In genomic region chr9:120936351-120936750, GRCm38 (mm10) we compare ENCODE assay signal across 8 mouse cellular contexts. TPM values are rescaled to one million over a fixed set of nuclear protein-coding genes. Genes with fewer than 3 reads are reported as not detected.
A peak's percentile ranks its signal among the peaks of the same experiment; 100 is the strongest.
DNase-seq lines count a peak whose midpoint lies in the region; ATAC-seq lines count a peak whose summit lies in the region.

No protein-coding gene starts in this region.

- 13% methylated on average over 8 of the region's 8 CpGs for WGBS in hindbrain, embryonic 16.5 days
- WGBS in limb, embryonic 10.5 days: 28% methylated on average over 8 of the region's 8 CpGs
- WGBS in midbrain, embryonic 10.5 days: 35% methylated on average over 8 of the region's 8 CpGs
- 6% methylated on average over 8 of the region's 8 CpGs for WGBS in stomach, embryonic 14.5 days

- ATAC-seq in hindbrain, embryonic 16.5 days: no peak
- no peak for ATAC-seq in stomach, embryonic 14.5 days (ENCODE audit: insufficient number of reproducible peaks, insufficient read depth, low FRiP score, low read depth)

- peak; percentile 50 to 54 for DNase-seq in urinary bladder, postnatal 36 days (ENCODE audit: low spot score in 2 of 2)
- no peak for DNase-seq in urinary bladder, adult 18-20 months (ENCODE audit: low spot score in 2 of 2)
- peak; percentile 60 to 72 for DNase-seq in cerebellum, postnatal 4 days (ENCODE audit: low spot score in 2 of 2)
- DNase-seq in frontal cortex, postnatal 36 days (ENCODE audit: low spot score in 2 of 2): peak; percentile 65 to 82
- peak; percentile 71 for DNase-seq in limb, embryonic 10.5 days (ENCODE audit: low spot score)
- peak; percentile 62 for DNase-seq in midbrain, embryonic 10.5 days (ENCODE audit: low spot score)

- peak overlapping the region; percentile 75 for H3K4me2 ChIP-seq in hindbrain, embryonic 16.5 days (ENCODE audit: low read length)
- H3K4me2 ChIP-seq in stomach, embryonic 14.5 days (replicated peaks; ENCODE audit: low read depth, low read length): peak overlapping the region; percentile 98

- peak overlapping the region; percentile 79 for H3K4me3 ChIP-seq in hindbrain, embryonic 16.5 days (ENCODE audit: low read length)
- H3K4me3 ChIP-seq in limb, embryonic 10.5 days: peak overlapping the region; percentile 93
- H3K4me3 ChIP-seq in midbrain, embryonic 10.5 days: peak overlapping the region; percentile 93
- peak overlapping the region; percentile 96 for H3K4me3 ChIP-seq in stomach, embryonic 14.5 days (ENCODE audit: low read depth, low read length)

- no peak overlapping the region for H3K27ac ChIP-seq in hindbrain, embryonic 16.5 days (ENCODE audit: low read depth, low read length)
- no peak overlapping the region for H3K27ac ChIP-seq in limb, embryonic 10.5 days
- H3K27ac ChIP-seq in midbrain, embryonic 10.5 days (replicated peaks): no peak overlapping the region
- no peak overlapping the region; the same call in 1 of the 2 replicates for H3K27ac ChIP-seq in stomach, embryonic 14.5 days (ENCODE audit: low read length)

- no peaks in the 10 kb centered on the region for H3K27me3 ChIP-seq in hindbrain, embryonic 16.5 days (replicated peaks; ENCODE audit: control insufficient read depth, insufficient read depth, low read length)
- no peaks in the 10 kb centered on the region for H3K27me3 ChIP-seq in limb, embryonic 10.5 days (ENCODE audit: low read depth, poor library complexity, severe bottlenecking)
- no peaks in the 10 kb centered on the region for H3K27me3 ChIP-seq in midbrain, embryonic 10.5 days (ENCODE audit: low read depth, poor library complexity, severe bottlenecking)
- H3K27me3 ChIP-seq in stomach, embryonic 14.5 days (ENCODE audit: control insufficient read depth, insufficient read depth, low read length): no peaks in the 10 kb centered on the region

- H3K9ac ChIP-seq in hindbrain, embryonic 16.5 days (ENCODE audit: low read depth, low read length): 0 out of 2 replicates have a peak overlapping the region, but pooled peaks have one; percentile 39
- peak overlapping the region; percentile 99; the same call in 1 of the 2 replicates for H3K9ac ChIP-seq in stomach, embryonic 14.5 days (replicated peaks; ENCODE audit: low read depth, low read length)

- no peaks in the 10 kb centered on the region for H3K9me3 ChIP-seq in hindbrain, embryonic 16.5 days (ENCODE audit: control insufficient read depth, low read length)
- no peaks in the 10 kb centered on the region for H3K9me3 ChIP-seq in limb, embryonic 10.5 days (replicated peaks)
- H3K9me3 ChIP-seq in midbrain, embryonic 10.5 days (replicated peaks): no peaks in the 10 kb centered on the region
- no peaks in the 10 kb centered on the region for H3K9me3 ChIP-seq in stomach, embryonic 14.5 days (ENCODE audit: control insufficient read depth, low read depth, low read length)

- peaks cover 37% of the 10 kb centered on the region for H3K4me1 ChIP-seq in hindbrain, embryonic 16.5 days (ENCODE audit: control insufficient read depth, insufficient read depth, low read depth, low read length)
- H3K4me1 ChIP-seq in limb, embryonic 10.5 days: peaks cover 68% of the 10 kb centered on the region
- peaks cover 75% of the 10 kb centered on the region for H3K4me1 ChIP-seq in midbrain, embryonic 10.5 days
- H3K4me1 ChIP-seq in stomach, embryonic 14.5 days (ENCODE audit: control insufficient read depth, insufficient read depth, low read length): peaks cover 43% of the 10 kb centered on the region

- no peaks in the 10 kb centered on the region for H3K36me3 ChIP-seq in hindbrain, embryonic 16.5 days (ENCODE audit: control insufficient read depth, insufficient read depth, low read length)
- peaks cover 38% of the 10 kb centered on the region for H3K36me3 ChIP-seq in limb, embryonic 10.5 days
- H3K36me3 ChIP-seq in midbrain, embryonic 10.5 days: peaks cover 37% of the 10 kb centered on the region
- H3K36me3 ChIP-seq in stomach, embryonic 14.5 days (ENCODE audit: control insufficient read depth, insufficient read depth, low read length): no peaks in the 10 kb centered on the region; the same call in 1 of the 2 replicates

RNA-seq across cellular contexts. Expression of gene Ctnnb1, which starts 7.3 kb away (rescaled TPM):
- 350 and 375 TPM in 2 replicates for polyA plus RNA-seq in hindbrain, embryonic 16.5 days (2015; fragmentation: Nextera tagmentation; extraction: Ambion mirVana)
- 583 and 698 TPM in 2 replicates for polyA plus RNA-seq in limb, embryonic 10.5 days (2016; fragmentation: Nextera tagmentation; extraction: Ambion mirVana)
- 633 and 702 TPM in 2 replicates for polyA plus RNA-seq in midbrain, embryonic 10.5 days (2016; fragmentation: Nextera tagmentation; extraction: Ambion mirVana)
- polyA plus RNA-seq in stomach, embryonic 14.5 days (2014; fragmentation: Nextera tagmentation; extraction: Ambion mirVana): 758 and 780 TPM in 2 replicates

Comparison
In these comparisons a context has a peak if more than half of its experiments do, and no peak if none do; other contexts are left out.
1. DNase-seq: peak in urinary bladder, postnatal 36 days (2 of 2), cerebellum, postnatal 4 days (2 of 2), frontal cortex, postnatal 36 days (2 of 2), limb, embryonic 10.5 days (single experiment) and midbrain, embryonic 10.5 days (single experiment); none in urinary bladder, adult 18-20 months (0 of 2).
2. Peak in every context shown above with its lines, with median percentiles within 50 percentile points of each other: H3K4me3 ChIP-seq.